Mouse (Mus musculus) kidney, postnatal 0 days (tissue): ENCODE data around the gene Ccdc22. TPM values are rescaled to one million over a fixed set of nuclear protein-coding genes. Genes with fewer than 3 reads are reported as not detected.

ENCODE experiments used
- ATAC-seq: fragments of 200-750 bp; cut with Nextera tagmentation; replicated peaks from 2 replicates; pipeline ENCODE4 v1.8.0; 2017; ENCODE audit warnings: low read depth, moderate number of reproducible peaks, moderate TSS enrichment, moderate library complexity; ENCODE audit not compliant: low FRiP score
- DNase-seq: peaks from one replicate; pipeline ENCODE4 v3.0.0-alpha.2; 2016; ENCODE audit warnings: low spot score
- H3K27ac ChIP-seq: fragments of 300-500 bp; sonication (generic); 2 replicates; pipeline ENCODE4 v1.5.1; 2014; ENCODE audit warnings: mild to moderate bottlenecking
- H3K27me3 ChIP-seq: fragments of 300-500 bp; sonication (generic); 2 replicates; pipeline ENCODE4 v1.6.1; 2014; ENCODE audit warnings: low read length, mixed read lengths; ENCODE audit not compliant: insufficient read depth
- H3K36me3 ChIP-seq: fragments of 300-500 bp; sonication (generic); 2 replicates; pipeline ENCODE4 v1.6.1; 2014; ENCODE audit warnings: low read length, mixed read lengths; ENCODE audit not compliant: insufficient read depth
- H3K4me1 ChIP-seq: fragments of 300-500 bp; sonication (generic); replicated peaks from 2 replicates; pipeline ENCODE4 v1.6.1; 2014; ENCODE audit warnings: antibody characterized with exemption, low read length, mixed read lengths; ENCODE audit not compliant: insufficient read depth
- H3K4me2 ChIP-seq: fragments of 300-500 bp; sonication (generic); 2 replicates; pipeline ENCODE4 v1.6.1; 2014; ENCODE audit warnings: mild to moderate bottlenecking, low read length, moderate library complexity, mixed read lengths
- H3K4me3 ChIP-seq: fragments of 300-500 bp; sonication (generic); replicated peaks from 2 replicates; pipeline ENCODE4 v1.5.1; 2014; ENCODE audit warnings: low read depth, low read length
- H3K9ac ChIP-seq: fragments of 300-500 bp; sonication (generic); 2 replicates; pipeline ENCODE4 v1.6.1; 2014; ENCODE audit warnings: low read depth, low read length
- H3K9me3 ChIP-seq: fragments of 300-500 bp; sonication (generic); replicated peaks from 2 replicates; pipeline ENCODE4 v1.6.1; 2016; ENCODE audit warnings: low read length, inconsistent platforms, mixed read lengths
- CTCF ChIP-seq: IDR thresholded peaks from 2 replicates; pipeline ENCODE4 v1.5.1; 2016; ENCODE audit warnings: antibody characterized with exemption, low read depth, mild to moderate bottlenecking, moderate library complexity
- WGBS: fragments of 180-500 bp; shearing (Covaris S2); extraction: QIAGEN DNeasy Blood & Tissue Kit; methylation state at CpG from one replicate; pipeline ENCODE4 v1.1.7; 2014; 5-methylcytosine and 5-hydroxymethylcytosine counted together
- polyA plus RNA-seq: library from polyadenylated mRNA; unstranded; fragments of >200 nt; fragmentation: Nextera tagmentation; extraction: Ambion mirVana; gene quantifications from 2 replicates; pipeline ENCODE4 v1.2.1, GENCODE M21; 2015

The Ccdc22 gene
- 27.8 and 29.2 TPM in 2 replicates for polyA plus RNA-seq

- Histone ChIP-seq H3K9me3 (no peaks in the 10 kb centered on the region), H3K9ac (peak within 1 kb of the TSS; percentile 46; the same call in 1 of the 2 replicates), H3K36me3 (no peaks in the 10 kb centered on the region), H3K4me1 (no peaks in the 10 kb centered on the region), H3K27ac (no peak within 1 kb of the TSS), H3K27me3 (no peaks in the 10 kb centered on the region), H3K4me2 (peak within 1 kb of the TSS; percentile 53), H3K4me3 (peak within 1 kb of the TSS; percentile 42)
- DNase-seq = peak; percentile 93
- 26% methylated on average over 28 of the region's 28 CpGs for WGBS
- peak; percentile 91 for ATAC-seq
- no peak for TF ChIP-seq CTCF
Observed at GRCm38 (mm10) chrX:7604879-7605574, at the start of gene Ccdc22. Gene Ccdc22 (minus strand): TSS chrX:7605517.

- DNase-seq (peak; percentile 98), ATAC-seq (peak; percentile 97)
- H3K27me3 ChIP-seq = no peaks in the 10 kb centered on the region
- peak; percentile 45; the same call in 1 of the 2 replicates for TF ChIP-seq CTCF
- peak overlapping the region; percentile 74 for H3K27ac ChIP-seq
- no peaks in the 10 kb centered on the region for H3K36me3 ChIP-seq
- H3K4me3 ChIP-seq = peak overlapping the region; percentile 44
- H3K4me2 ChIP-seq = peak overlapping the region; percentile 63
- H3K9me3 ChIP-seq = no peaks in the 10 kb centered on the region
- no peaks in the 10 kb centered on the region for H3K4me1 ChIP-seq
- WGBS = 24% methylated on average over 25 of the region's 25 CpGs
- peak overlapping the region; percentile 68 for H3K9ac ChIP-seq
Observed at GRCm38 (mm10) chrX:7648671-7649304, 43.5 kb upstream of the Ccdc22 start.

DNA sequence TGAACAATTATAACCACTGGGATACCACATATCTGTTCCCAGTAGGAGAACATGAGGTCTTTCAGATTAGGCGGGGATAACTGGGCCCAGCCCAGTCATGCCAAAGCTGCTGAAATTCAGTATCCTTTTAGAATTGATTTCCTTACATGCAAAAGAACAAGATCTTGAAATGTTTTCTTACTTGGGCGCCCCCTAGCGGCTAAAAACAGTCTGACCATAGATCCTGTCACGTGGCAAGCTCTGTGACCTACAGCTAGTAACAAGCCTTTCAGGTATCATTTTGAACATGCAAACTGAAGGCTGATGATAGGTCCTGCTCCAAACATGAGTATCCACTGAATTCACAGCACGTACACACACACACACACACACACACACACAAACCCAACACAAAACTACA lies 40.0 kb upstream of the Ccdc22 start:
- Histone ChIP-seq H3K27ac (no peak overlapping the region), H3K9me3 (no peaks in the 10 kb centered on the region), H3K4me2 (no peak overlapping the region), H3K36me3 (no peaks in the 10 kb centered on the region), H3K4me3 (no peak overlapping the region), H3K9ac (no peak overlapping the region), H3K27me3 (no peaks in the 10 kb centered on the region), H3K4me1 (no peaks in the 10 kb centered on the region)
- 15% methylated on average over 5 of the region's 5 CpGs for WGBS
- DNase-seq (peak; percentile 77), ATAC-seq (no peak)
- peak; percentile 75 for TF ChIP-seq CTCF

- DNase-seq (no peak), ATAC-seq (no peak)
- no peak overlapping the region for H3K9ac ChIP-seq
- 52% methylated on average over 12 of the region's 12 CpGs for WGBS
- H3K4me2 ChIP-seq = no peak overlapping the region
- no peaks in the 10 kb centered on the region for H3K36me3 ChIP-seq
- no peaks in the 10 kb centered on the region for H3K27me3 ChIP-seq
- no peaks in the 10 kb centered on the region for H3K9me3 ChIP-seq
- H3K4me1 ChIP-seq = no peaks in the 10 kb centered on the region
- no peak overlapping the region for H3K27ac ChIP-seq
- no peak overlapping the region for H3K4me3 ChIP-seq
- TF ChIP-seq CTCF = no peak
Observed at GRCm38 (mm10) chrX:7640785-7641184, 35.5 kb upstream of the Ccdc22 start.

GRCm38 (mm10) chrX:7639536-7640325 lies 34.4 kb upstream of the Ccdc22 start:
- Histone ChIP-seq H3K4me3 (no peak overlapping the region), H3K27ac (no peak overlapping the region), H3K4me2 (no peak overlapping the region), H3K4me1 (no peaks in the 10 kb centered on the region), H3K9me3 (no peaks in the 10 kb centered on the region), H3K36me3 (no peaks in the 10 kb centered on the region), H3K9ac (no peak overlapping the region), H3K27me3 (no peaks in the 10 kb centered on the region)
- no peak for TF ChIP-seq CTCF
- WGBS = 26% methylated on average over 13 of the region's 13 CpGs
- ATAC-seq = peak; percentile 17; the same call in 1 of the 2 replicates
- DNase-seq = no peak

DNA sequence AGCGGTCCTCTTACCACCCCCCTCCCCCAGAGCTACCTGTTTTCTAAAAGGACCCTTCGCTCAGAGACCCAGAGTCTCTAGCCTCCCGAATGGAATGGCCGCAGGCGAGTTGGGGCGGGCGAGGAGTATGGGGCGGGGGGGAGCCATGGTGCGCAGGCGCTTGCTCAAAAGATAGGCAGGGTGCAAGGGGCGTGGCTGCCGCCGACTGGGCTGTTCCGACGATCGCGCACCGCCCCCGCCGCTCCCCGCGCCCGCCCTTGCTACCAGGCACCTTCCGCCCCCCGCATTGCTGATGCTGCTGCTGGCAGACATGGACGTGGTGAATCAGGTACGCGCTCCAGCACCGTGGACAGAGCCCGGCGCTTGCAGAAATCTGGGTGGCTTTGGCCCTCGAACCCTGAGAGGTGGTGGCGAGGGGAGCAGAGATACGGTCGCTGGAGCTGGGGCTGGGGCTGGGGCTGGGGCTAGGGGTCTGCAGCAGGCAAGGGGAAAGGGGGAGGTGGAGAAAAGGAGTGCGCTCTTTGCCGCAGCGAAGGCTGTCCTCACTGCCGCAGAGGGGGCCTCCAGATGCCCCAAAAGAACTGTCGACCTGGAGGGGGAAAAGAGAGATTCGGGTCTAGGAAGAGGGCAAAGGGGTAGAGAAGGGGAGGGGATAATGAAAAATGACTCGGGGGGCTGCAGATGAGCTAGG lies 33.2 kb upstream of the Ccdc22 start, which contains the start of gene Syp:
Gene Syp (plus strand): TSS at position 71 of the 691 bp plus-strand sequence.
- Histone ChIP-seq H3K9ac (no peak within 1 kb of the TSS), H3K9me3 (no peaks in the 10 kb centered on the region), H3K4me3 (peak within 1 kb of the TSS; percentile 20), H3K27ac (no peak within 1 kb of the TSS), H3K4me2 (peak within 1 kb of the TSS; percentile 47), H3K36me3 (no peaks in the 10 kb centered on the region), H3K27me3 (no peaks in the 10 kb centered on the region), H3K4me1 (no peaks in the 10 kb centered on the region)
- no peak for TF ChIP-seq CTCF
- DNase-seq = peak; percentile 70
- ATAC-seq = peak; percentile 74
- WGBS = 30% methylated on average over 42 of the region's 42 CpGs
